Mouse (Mus musculus) heart, embryonic 13.5 days (tissue): ENCODE results near the gene Cby1. TPM values are rescaled to one million over a fixed set of nuclear protein-coding genes. Genes with fewer than 3 reads are reported as not detected.

Experiments
- ATAC-seq: fragments of 200-750 bp; cut with Nextera tagmentation; 2 replicates; pipeline ENCODE4 v1.8.0; 2017; ENCODE audit warnings: moderate TSS enrichment; ENCODE audit not compliant: insufficient number of reproducible peaks, low FRiP score, low TSS enrichment; ENCODE audit errors: extremely low read depth
- H3K27ac ChIP-seq: fragments of 300-500 bp; sonication (generic); replicated peaks from 2 replicates; pipeline ENCODE4 v1.5.1; 2015; ENCODE audit warnings: moderate library complexity, mild to moderate bottlenecking, inconsistent platforms
- H3K27me3 ChIP-seq: fragments of 300-500 bp; sonication (generic); replicated peaks from 2 replicates; pipeline ENCODE4 v1.6.1; 2015; ENCODE audit warnings: mild to moderate bottlenecking, inconsistent platforms
- H3K36me3 ChIP-seq: fragments of 300-500 bp; sonication (generic); 2 replicates; pipeline ENCODE4 v1.6.1; 2015; ENCODE audit warnings: mild to moderate bottlenecking, inconsistent platforms
- H3K4me1 ChIP-seq: fragments of 300-500 bp; sonication (generic); 2 replicates; pipeline ENCODE4 v1.6.1; 2015; ENCODE audit warnings: inconsistent platforms
- H3K4me2 ChIP-seq: fragments of 300-500 bp; sonication (generic); 2 replicates; pipeline ENCODE4 v1.6.1; 2015; ENCODE audit warnings: inconsistent platforms, mild to moderate bottlenecking, moderate library complexity
- H3K4me3 ChIP-seq: fragments of 300-500 bp; sonication (generic); 2 replicates; pipeline ENCODE4 v1.5.1; 2015; ENCODE audit warnings: moderate library complexity, mild to moderate bottlenecking, inconsistent platforms
- H3K9ac ChIP-seq: fragments of 300-500 bp; sonication (generic); 2 replicates; pipeline ENCODE4 v1.6.1; 2015; ENCODE audit warnings: inconsistent platforms, mild to moderate bottlenecking, moderate library complexity
- H3K9me3 ChIP-seq: fragments of 300-500 bp; sonication (generic); 2 replicates; pipeline ENCODE4 v1.6.1; 2016; ENCODE audit warnings: inconsistent platforms
- whole genome bisulfite sequencing: fragments of 180-500 bp; shearing (Covaris S2); methylation state at CpG from one replicate; pipeline ENCODE4 v1.1.7; 2015; ENCODE audit warnings: mixed read lengths; 5-methylcytosine and 5-hydroxymethylcytosine counted together
- polyA plus RNA-seq: library from polyadenylated mRNA; unstranded; fragments of >200 nt; fragmentation: Nextera tagmentation; extraction: Ambion mirVana; gene quantifications from 2 replicates; pipeline ENCODE4 v1.2.1, GENCODE M21; 2015

The Cby1 gene
- polyA plus RNA-seq, 1 experiment from 2014 or later: 41.3 TPM

DNA sequence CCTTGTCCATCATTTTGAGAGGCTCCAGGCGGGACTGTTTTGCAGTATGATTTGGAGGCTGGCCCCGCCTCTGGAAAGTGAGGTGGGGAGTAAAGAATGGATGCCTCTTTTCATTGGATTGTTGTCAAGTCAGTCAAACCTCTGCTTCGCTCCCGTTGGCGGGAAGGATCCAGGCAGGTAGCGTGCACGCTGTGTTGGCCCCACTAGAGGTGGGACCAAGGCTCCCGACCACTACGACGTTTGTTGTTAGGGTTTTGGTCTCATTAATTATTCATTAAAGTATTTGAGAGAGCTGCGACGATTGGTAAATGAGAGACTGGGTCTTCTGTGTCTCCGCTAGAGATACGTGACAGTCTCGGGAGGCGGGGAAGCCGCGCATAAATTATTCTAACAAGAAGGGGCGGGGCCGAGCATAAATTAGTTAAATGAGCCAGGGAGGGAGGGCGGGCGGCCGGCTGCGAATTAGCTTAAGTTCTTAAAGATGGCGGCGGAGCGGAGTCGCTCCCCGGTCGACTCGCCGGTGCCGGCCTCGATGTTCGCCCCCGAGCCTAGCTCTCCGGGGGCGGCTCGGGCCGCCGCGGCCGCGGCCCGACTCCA, 31.5 kb downstream of the Cby1 start, which contains the start of gene Gtpbp1:
TSS of gene Gtpbp1 (plus strand) at position 420 of the 597 bp plus-strand sequence.
- ATAC-seq: peak; percentile 87
- H3K36me3 ChIP-seq: peaks cover 13% of the 10 kb centered on the region
- no peaks in the 10 kb centered on the region for H3K9me3 ChIP-seq
- peak within 1 kb of the TSS; percentile 85 for H3K4me2 ChIP-seq
- peak within 1 kb of the TSS; percentile 93 for H3K4me3 ChIP-seq
- H3K27ac ChIP-seq: peak within 1 kb of the TSS; percentile 86
- peaks cover 67% of the 10 kb centered on the region for H3K4me1 ChIP-seq
- peak within 1 kb of the TSS; percentile 96 for H3K9ac ChIP-seq
- WGBS: under 1% methylated on average over 45 of the region's 45 CpGs
- H3K27me3 ChIP-seq: no peaks in the 10 kb centered on the region

DNA sequence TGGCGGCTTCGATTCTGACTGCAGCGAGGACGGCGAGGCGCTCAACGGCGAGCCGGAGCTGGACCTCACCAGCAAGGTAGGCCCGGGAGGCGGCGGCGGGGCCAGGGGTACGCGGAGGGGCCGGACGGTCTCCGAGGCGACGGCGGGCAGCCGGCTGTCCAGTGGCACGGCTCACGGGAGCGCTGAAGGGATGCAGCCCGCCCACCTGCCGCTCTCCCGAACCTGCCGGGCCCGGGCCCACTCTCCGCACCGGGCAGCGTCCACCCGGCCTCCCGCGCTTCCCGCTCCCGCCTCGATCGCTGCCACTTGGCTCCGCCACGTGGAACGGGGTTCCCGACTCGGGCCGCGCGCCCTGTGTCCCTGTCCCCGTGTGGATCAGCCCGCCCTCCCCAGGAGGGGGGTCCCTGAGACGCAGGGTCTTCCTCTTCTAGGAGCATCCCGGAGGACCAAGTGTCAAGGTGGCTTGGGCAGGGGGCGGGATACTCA, 32.1 kb downstream of the Cby1 start:
- H3K4me3 ChIP-seq: peak overlapping the region; percentile 93
- peak overlapping the region; percentile 86 for H3K27ac ChIP-seq
- H3K27me3 ChIP-seq: no peaks in the 10 kb centered on the region
- no peaks in the 10 kb centered on the region for H3K9me3 ChIP-seq
- H3K9ac ChIP-seq: peak overlapping the region; percentile 96
- 0 out of 2 replicates have a peak, but pooled peaks have one; percentile 1 for ATAC-seq
- peaks cover 16% of the 10 kb centered on the region for H3K36me3 ChIP-seq
- peaks cover 65% of the 10 kb centered on the region for H3K4me1 ChIP-seq
- H3K4me2 ChIP-seq: peak overlapping the region; percentile 85
- under 1% methylated on average over 50 of the region's 53 CpGs for WGBS

DNA sequence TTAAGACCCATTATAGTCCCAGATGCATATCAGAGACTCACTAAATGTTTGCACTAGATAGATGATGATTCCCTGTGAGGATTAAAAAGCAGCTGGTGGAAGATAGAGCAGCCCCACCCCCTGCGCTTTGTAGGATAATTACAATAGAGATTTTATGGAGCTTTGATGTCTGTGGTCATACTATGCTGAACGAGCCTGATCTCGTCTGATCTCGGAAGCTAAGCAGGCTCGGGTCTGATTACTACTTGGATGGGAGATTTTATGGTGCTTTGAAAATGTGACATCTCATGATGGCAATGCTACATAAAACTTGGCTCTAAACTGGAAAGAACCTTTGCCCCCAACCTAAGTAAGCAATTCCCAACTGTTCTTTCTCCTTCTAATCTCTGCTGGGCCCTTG, 33.3 kb downstream of the Cby1 start:
- H3K9ac ChIP-seq: peak overlapping the region; percentile 47

DNA sequence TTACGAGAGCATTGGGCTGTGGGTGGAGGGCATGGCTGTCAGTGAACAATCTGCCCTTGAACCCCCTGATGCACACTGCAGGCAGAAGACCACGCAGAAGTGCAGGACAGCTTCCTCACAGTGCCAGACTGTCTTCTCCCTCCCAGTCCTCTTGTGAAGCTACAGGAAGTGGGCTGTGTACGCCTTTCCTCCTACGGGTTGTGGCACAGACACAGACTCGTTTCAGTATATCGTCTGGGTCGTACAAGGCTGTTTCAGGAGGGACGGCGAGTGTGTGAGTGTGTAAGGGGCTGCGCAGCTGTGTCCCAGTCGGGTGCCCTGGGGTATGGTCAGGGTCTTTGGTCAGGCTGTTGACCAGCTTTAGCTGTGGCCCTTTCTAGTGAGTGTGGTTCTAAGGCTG, 34.7 kb downstream of the Cby1 start:
- ATAC-seq: no peak
- Histone ChIP-seq H3K4me1 (peaks cover 66% of the 10 kb centered on the region), H3K4me3 (peak overlapping the region; percentile 19), H3K4me2 (peak overlapping the region; percentile 85), H3K27ac (no peak overlapping the region), H3K9ac (no peak overlapping the region), H3K9me3 (no peaks in the 10 kb centered on the region), H3K36me3 (peaks cover 28% of the 10 kb centered on the region), H3K27me3 (no peaks in the 10 kb centered on the region)
- 65% methylated on average over 11 of the region's 11 CpGs for WGBS

More for the DNA sequence above, 33.3 kb downstream of the Cby1 start:
- H3K27ac ChIP-seq: no peak overlapping the region
- H3K4me3 ChIP-seq: peak overlapping the region; percentile 93
- H3K27me3 ChIP-seq: no peaks in the 10 kb centered on the region
- peaks cover 28% of the 10 kb centered on the region for H3K36me3 ChIP-seq
- H3K4me2 ChIP-seq: peak overlapping the region; percentile 85
- no peak for ATAC-seq
- H3K9me3 ChIP-seq: no peaks in the 10 kb centered on the region
- 87% methylated on average over 5 of the region's 5 CpGs for WGBS
- peaks cover 65% of the 10 kb centered on the region for H3K4me1 ChIP-seq

DNA sequence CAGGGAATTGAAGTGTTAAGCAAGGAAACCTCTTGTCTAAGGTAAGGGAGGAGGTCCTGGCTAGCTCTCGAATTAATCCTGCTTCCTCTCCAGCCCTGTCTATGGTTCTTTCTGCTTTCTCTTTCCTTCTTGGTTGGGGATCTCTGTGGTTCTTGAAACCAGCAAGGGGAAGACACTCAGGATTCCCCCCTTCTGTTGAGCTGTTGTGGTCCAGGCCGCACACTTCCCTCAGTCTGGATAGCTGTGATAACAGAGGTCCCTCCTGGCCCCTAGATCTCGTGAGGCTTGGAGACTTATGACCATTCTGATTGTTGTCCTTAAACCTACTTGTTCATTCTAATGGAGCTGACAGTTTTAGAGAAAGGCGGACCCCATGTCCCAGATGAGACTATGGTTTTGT, 35.5 kb downstream of the Cby1 start:
- Histone ChIP-seq H3K36me3 (peaks cover 33% of the 10 kb centered on the region), H3K4me1 (peaks cover 63% of the 10 kb centered on the region), H3K4me3 (no peak overlapping the region), H3K9ac (peak overlapping the region; percentile 5; the same call in 1 of the 2 replicates), H3K27ac (no peak overlapping the region), H3K27me3 (no peaks in the 10 kb centered on the region), H3K4me2 (peak overlapping the region; percentile 85), H3K9me3 (no peaks in the 10 kb centered on the region)
- ATAC-seq: no peak
- 70% methylated on average over 4 of the region's 4 CpGs for WGBS

DNA sequence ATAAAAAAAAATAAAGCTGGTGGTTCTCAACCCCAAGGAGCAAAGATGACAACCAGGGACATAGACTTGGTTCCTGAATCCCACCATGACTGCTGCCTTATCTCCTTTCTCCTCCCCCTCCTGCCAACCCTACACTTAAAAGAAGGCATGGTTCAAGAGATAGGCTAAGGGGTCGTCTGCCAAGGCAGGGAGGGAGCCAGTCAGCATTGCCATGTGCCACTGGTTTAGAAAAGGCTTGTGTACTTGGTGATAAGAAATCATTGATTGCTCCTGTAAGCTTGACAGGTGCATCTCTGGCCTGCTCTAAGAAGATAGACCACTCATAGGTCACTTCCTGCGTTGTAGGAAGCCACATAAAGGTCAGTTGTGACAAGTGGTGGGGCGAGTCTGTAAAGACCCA, 36.5 kb downstream of the Cby1 start:
- Histone ChIP-seq H3K27me3 (no peaks in the 10 kb centered on the region), H3K4me2 (no peak overlapping the region), H3K27ac (no peak overlapping the region), H3K9ac (no peak overlapping the region), H3K9me3 (no peaks in the 10 kb centered on the region), H3K36me3 (peaks cover 33% of the 10 kb centered on the region), H3K4me1 (peaks cover 57% of the 10 kb centered on the region), H3K4me3 (no peak overlapping the region)
- 28% methylated on average over 3 of the region's 3 CpGs for WGBS
- ATAC-seq: no peak

DNA sequence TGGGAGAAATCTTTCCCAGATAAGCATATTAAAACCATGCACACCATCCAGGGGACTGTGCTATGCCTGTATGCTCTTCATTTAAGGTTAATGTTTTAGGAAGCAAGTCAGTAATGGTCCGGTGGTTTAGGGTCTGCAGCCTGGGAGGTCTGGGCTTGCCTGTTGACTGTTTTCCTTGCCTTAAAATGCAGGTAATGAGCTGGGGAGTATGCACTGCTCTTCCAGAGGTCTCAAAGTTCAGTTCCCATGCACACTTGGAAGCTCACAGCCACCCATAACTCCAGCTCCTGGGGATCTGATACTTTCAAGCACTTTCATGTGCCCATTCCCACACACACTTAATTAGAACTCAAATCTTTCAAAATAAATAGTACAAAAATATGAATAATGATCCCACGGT, 37.5 kb downstream of the Cby1 start:
- Histone ChIP-seq H3K27me3 (no peaks in the 10 kb centered on the region), H3K9me3 (no peaks in the 10 kb centered on the region), H3K27ac (no peak overlapping the region), H3K36me3 (peaks cover 33% of the 10 kb centered on the region), H3K4me3 (no peak overlapping the region), H3K4me1 (peaks cover 55% of the 10 kb centered on the region), H3K4me2 (no peak overlapping the region), H3K9ac (no peak overlapping the region)
- WGBS: 85% methylated on average over 2 of the region's 2 CpGs
- ATAC-seq: no peak

DNA sequence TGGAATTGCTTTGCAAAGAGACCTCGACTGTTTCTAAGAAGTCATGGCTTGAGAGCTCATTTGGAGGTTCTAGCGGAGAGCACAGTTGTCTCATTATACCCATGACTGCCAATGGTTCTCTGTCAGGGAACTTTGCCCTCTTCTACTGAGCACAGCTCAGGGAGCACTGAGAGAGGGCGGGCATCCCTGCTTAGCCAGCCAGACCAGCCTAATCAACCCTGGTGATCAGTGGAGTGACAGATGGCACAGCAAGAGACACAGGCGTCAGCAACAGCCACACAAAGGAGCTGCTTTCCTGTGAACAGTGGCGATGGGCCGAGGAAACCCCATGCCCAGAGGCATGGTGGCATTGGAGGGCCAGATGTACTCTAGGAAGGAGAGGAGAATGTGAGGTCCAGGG, 38.0 kb downstream of the Cby1 start:
- Histone ChIP-seq H3K4me1 (peaks cover 50% of the 10 kb centered on the region), H3K9ac (no peak overlapping the region), H3K4me3 (no peak overlapping the region), H3K9me3 (no peaks in the 10 kb centered on the region), H3K27ac (no peak overlapping the region), H3K27me3 (no peaks in the 10 kb centered on the region), H3K36me3 (peaks cover 33% of the 10 kb centered on the region), H3K4me2 (no peak overlapping the region)
- 79% methylated on average over 6 of the region's 6 CpGs for whole genome bisulfite sequencing
- ATAC-seq: no peak

DNA sequence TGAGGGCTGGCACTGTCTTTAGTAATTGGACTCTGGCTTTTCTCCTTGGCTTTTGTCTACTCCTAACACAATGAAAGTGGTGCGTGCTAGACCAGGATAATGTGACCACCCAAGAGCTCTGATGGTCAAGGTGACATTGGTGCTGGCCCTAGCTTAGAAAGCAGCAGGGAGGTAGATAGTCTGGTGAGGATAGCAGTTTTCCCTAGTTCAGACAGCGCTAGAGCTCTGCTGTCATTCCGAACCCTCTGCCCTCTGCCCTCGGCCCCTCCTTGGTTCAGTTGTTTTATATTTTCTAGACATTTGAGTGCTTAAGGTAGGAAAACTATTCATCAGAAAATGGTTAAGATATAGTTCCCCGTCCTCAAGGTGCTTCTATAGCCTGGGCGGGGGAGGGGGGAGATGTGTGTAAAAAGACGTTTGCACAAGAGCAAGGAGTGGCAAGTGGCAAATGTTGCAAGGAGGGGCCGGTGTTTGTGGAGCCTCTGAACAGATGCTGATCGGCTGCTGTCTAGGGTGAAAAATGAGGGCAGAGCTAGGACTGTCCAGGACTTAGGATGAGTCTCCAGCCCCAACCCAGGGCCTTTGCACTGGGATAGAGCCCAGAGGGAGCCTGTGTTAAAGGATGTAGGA, 38.7 kb downstream of the Cby1 start:
- Histone ChIP-seq H3K9ac (no peak overlapping the region), H3K4me1 (peaks cover 43% of the 10 kb centered on the region), H3K36me3 (peaks cover 33% of the 10 kb centered on the region), H3K27ac (no peak overlapping the region), H3K4me2 (no peak overlapping the region), H3K4me3 (no peak overlapping the region), H3K27me3 (no peaks in the 10 kb centered on the region), H3K9me3 (no peaks in the 10 kb centered on the region)
- ATAC-seq: no peak
- 76% methylated on average over 9 of the region's 9 CpGs for WGBS

DNA sequence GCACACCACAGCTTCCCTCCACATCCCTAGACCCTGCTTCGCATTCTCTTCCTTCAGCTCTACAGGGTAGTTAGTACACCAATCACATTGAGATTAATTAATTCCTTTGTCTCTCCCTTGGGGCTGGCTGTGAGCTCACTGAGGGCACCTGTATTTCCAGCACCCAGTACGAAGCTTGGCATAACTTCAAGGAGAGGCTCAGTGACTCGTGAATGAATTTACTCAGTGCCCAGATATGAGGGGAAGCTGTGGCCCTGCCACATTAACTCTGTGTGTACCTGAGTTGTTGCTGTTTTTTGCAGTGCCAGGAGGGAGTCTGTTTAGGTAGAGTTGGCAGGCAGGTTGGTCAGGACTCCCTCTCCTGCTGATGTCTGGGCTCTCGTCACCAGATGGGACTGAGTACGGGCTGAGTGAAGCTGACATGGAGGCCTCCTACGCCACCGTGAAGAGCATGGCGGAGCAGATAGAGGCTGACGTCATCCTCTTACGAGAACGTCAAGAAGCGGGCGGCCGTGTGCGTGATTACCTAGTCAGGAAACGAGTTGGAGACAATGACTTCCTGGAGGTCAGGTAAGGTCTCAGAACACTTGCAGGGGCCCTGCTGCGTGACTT, 47.7 kb downstream of the Cby1 start:
- peaks cover 52% of the 10 kb centered on the region for H3K36me3 ChIP-seq
- H3K4me3 ChIP-seq: no peak overlapping the region

DNA sequence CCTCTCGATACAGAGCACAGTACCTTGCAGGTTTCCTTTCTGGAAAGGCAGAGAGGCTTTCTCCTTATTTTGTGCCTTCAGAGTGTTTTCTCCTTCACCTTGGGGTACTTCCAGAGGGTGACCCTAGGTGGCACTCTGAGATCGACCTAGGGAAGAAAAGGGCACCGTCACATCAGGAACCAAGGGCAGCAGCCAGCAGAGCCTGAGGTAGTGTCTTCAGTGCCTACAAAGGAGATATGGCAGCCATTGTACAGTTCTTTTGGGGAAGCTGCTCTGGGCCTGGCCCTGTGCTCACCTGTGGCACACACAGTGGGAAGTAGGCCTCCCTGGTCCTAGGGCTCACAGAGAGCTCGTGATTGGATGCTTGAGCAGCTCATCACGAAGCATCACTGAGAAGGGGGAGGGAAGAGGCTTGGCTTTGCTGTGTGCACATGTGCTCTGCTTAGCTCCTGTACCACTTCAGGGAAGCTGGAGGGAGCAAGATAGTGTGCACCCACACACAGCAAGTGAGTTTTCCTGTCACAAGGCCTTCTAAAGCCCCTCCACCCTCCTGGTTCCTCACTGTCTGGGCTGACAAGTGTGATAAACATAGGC, 49.3 kb downstream of the Cby1 start:
- WGBS: 88% methylated on average over 5 of the region's 5 CpGs
- H3K4me1 ChIP-seq: peaks cover 5% of the 10 kb centered on the region; the same call in 1 of the 2 replicates
- no peak overlapping the region for H3K4me2 ChIP-seq
- no peak overlapping the region for H3K4me3 ChIP-seq
- peaks cover 68% of the 10 kb centered on the region for H3K36me3 ChIP-seq
- ATAC-seq: no peak
- H3K27ac ChIP-seq: no peak overlapping the region
- H3K9ac ChIP-seq: no peak overlapping the region
- no peaks in the 10 kb centered on the region for H3K27me3 ChIP-seq
- H3K9me3 ChIP-seq: no peaks in the 10 kb centered on the region

More for the DNA sequence above, 47.7 kb downstream of the Cby1 start:
- WGBS: 69% methylated on average over 17 of the region's 17 CpGs
- Histone ChIP-seq H3K4me1 (peaks cover 5% of the 10 kb centered on the region; the same call in 1 of the 2 replicates), H3K27me3 (no peaks in the 10 kb centered on the region), H3K4me2 (no peak overlapping the region), H3K9ac (no peak overlapping the region), H3K9me3 (no peaks in the 10 kb centered on the region), H3K27ac (no peak overlapping the region)
- no peak for ATAC-seq
